Mouse (Mus musculus): ENCODE results near the gene Atox1.

DNA sequence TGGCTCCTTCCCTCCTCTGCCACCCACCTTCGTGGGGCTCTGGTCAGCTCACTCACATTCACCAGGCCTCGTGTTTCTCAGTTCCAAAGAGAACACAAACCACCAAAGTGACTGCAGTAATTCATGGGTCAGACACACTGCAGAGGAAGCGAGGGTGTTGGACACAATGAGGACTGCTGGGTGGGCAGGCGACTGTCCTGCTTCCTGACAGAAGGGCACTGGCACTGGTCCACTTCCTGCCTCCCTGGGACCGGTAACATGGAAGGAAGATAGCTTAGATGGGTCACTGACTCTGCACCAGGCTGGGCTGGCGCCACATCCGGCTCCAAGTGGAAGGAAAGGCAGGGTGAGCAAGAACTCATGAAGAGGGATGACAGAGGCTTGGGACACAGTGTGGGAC lies 11.5 kb downstream of the Atox1 start:
- TF ChIP-seq POLR2A (IDR thresholded peaks at IDR 0.05; ENCODE audit: extremely low read depth, insufficient read depth, low read length) (no peak), CTCF (IDR thresholded peaks at IDR 0.05; ENCODE audit: extremely low read depth, insufficient read depth, low read length) (no peak)

All from cortical plate, adult 2 months (tissue).